Mouse (Mus musculus): ENCODE results near the gene Pls3. TPM values are rescaled to one million over a fixed set of nuclear protein-coding genes. Genes with fewer than 3 reads are reported as not detected.

The Pls3 gene
- total RNA-seq, 2 experiments from 2014 or later, result 111 to 130 TPM

- H3K4me3 ChIP-seq, result no peak overlapping the region
- TF ChIP-seq CTCF (IDR thresholded peaks at IDR 0.05), result no peak
- intact Hi-C loops (cut with DNase I), result no loop called here
- no peak overlapping the region for H3K27ac ChIP-seq
- no peak for DNase-seq (ENCODE audit: extremely low spot score in 1 of 2, low spot score in 2 of 2)
These were observed 34.7 kb downstream of the Pls3 start for GRCm38 (mm10) chrX:75840263-75840662.

GRCm38 (mm10) chrX:75834836-75835235 lies 40.1 kb downstream of the Pls3 start:
- intact Hi-C loops (cut with DNase I), result no loop called here
- no peak for TF ChIP-seq CTCF (IDR thresholded peaks at IDR 0.05)
- DNase-seq (ENCODE audit: extremely low spot score in 1 of 2, low spot score in 2 of 2), result no peak
- Histone ChIP-seq H3K27ac (no peak overlapping the region), H3K4me3 (no peak overlapping the region)

GRCm38 (mm10) chrX:75834286-75834685 lies 40.7 kb downstream of the Pls3 start:
- intact Hi-C loops (cut with DNase I), result no loop called here
- Histone ChIP-seq H3K27ac (no peak overlapping the region), H3K4me3 (no peak overlapping the region)
- DNase-seq (ENCODE audit: extremely low spot score in 1 of 2, low spot score in 2 of 2), result no peak
- TF ChIP-seq CTCF (IDR thresholded peaks at IDR 0.05), result no peak

GRCm38 (mm10) chrX:75833006-75833641 lies 41.9 kb downstream of the Pls3 start:
- no peak for TF ChIP-seq CTCF (IDR thresholded peaks at IDR 0.05)
- no peak overlapping the region for H3K4me3 ChIP-seq
- intact Hi-C loops (cut with DNase I), result no loop called here
- DNase-seq (ENCODE audit: extremely low spot score in 1 of 2, low spot score in 2 of 2), result no peak
- peak overlapping the region; percentile 47; the same call in 1 of the 2 replicates for H3K27ac ChIP-seq

GRCm38 (mm10) chrX:75829867-75830255 lies 45.1 kb downstream of the Pls3 start:
- no peak overlapping the region for H3K27ac ChIP-seq
- H3K4me3 ChIP-seq, result no peak overlapping the region
- no peak for TF ChIP-seq CTCF (IDR thresholded peaks at IDR 0.05)
- no peak for DNase-seq (ENCODE audit: extremely low spot score in 1 of 2, low spot score in 2 of 2)
- intact Hi-C loops (cut with DNase I), result no loop called here

- TF ChIP-seq CTCF (IDR thresholded peaks at IDR 0.05), result no peak
- DNase-seq (ENCODE audit: extremely low spot score in 1 of 2, low spot score in 2 of 2), result no peak
- Histone ChIP-seq H3K4me3 (no peak overlapping the region), H3K27ac (no peak overlapping the region)
- intact Hi-C loops (cut with DNase I), result no loop called here
These were observed 45.6 kb downstream of the Pls3 start for GRCm38 (mm10) chrX:75829240-75829866.

- no peak for DNase-seq (ENCODE audit: extremely low spot score in 1 of 2, low spot score in 2 of 2)
- Histone ChIP-seq H3K4me3 (no peak overlapping the region), H3K27ac (peak overlapping the region; percentile 47; the same call in 1 of the 2 replicates)
- intact Hi-C loops (cut with DNase I), result no loop called here
- TF ChIP-seq CTCF (IDR thresholded peaks at IDR 0.05), result no peak
These were observed 56.2 kb downstream of the Pls3 start for GRCm38 (mm10) chrX:75818647-75819271.

- Histone ChIP-seq H3K27ac (no peak overlapping the region), H3K4me3 (no peak overlapping the region)
- DNase-seq (ENCODE audit: extremely low spot score in 1 of 2, low spot score in 2 of 2), result no peak
- TF ChIP-seq CTCF (IDR thresholded peaks at IDR 0.05), result peak; percentile 23; the same call in 1 of the 2 replicates
- intact Hi-C loops (cut with DNase I), result loop anchor here (2.0 to 5.0 kb wide), 3 partner anchors 57 to 366 kb away; no protein-coding TSS in a partner anchor
These were observed 60.0 kb downstream of the Pls3 start for GRCm38 (mm10) chrX:75814958-75815357.

GRCm38 (mm10) chrX:75814123-75814522 lies 60.9 kb downstream of the Pls3 start:
- no peak overlapping the region; the same call in 1 of the 2 replicates for H3K27ac ChIP-seq
- no peak overlapping the region for H3K4me3 ChIP-seq
- intact Hi-C loops (cut with DNase I), result loop anchor here (2.0 to 5.0 kb wide), 3 partner anchors 58 to 367 kb away; no protein-coding TSS in a partner anchor
- no peak for TF ChIP-seq CTCF (IDR thresholded peaks at IDR 0.05)
- no peak for DNase-seq (ENCODE audit: extremely low spot score in 1 of 2, low spot score in 2 of 2)

- peak; percentile 12 to 20 for DNase-seq (ENCODE audit: extremely low spot score in 1 of 2, low spot score in 2 of 2)
- Histone ChIP-seq H3K4me3 (no peak overlapping the region), H3K27ac (no peak overlapping the region)
- peak; percentile 83 for TF ChIP-seq CTCF (IDR thresholded peaks at IDR 0.05)
- intact Hi-C loops (cut with DNase I), result loop anchor here (1.0 to 10.0 kb wide), 2 partner anchors 406 to 528 kb away; no protein-coding TSS in a partner anchor
These were observed 78.4 kb downstream of the Pls3 start for GRCm38 (mm10) chrX:75796583-75796982.

- Histone ChIP-seq H3K27ac (no peak overlapping the region), H3K4me3 (no peak overlapping the region)
- intact Hi-C loops (cut with DNase I), result no loop called here
- no peak for DNase-seq (ENCODE audit: extremely low spot score in 1 of 2, low spot score in 2 of 2)
- TF ChIP-seq CTCF (IDR thresholded peaks at IDR 0.05), result no peak
These were observed 95.2 kb downstream of the Pls3 start for GRCm38 (mm10) chrX:75779796-75780195.

GRCm38 (mm10) chrX:75777461-75777860 lies 97.5 kb downstream of the Pls3 start:
- peak; percentile 44 for TF ChIP-seq CTCF (IDR thresholded peaks at IDR 0.05)
- intact Hi-C loops (cut with DNase I), result no loop called here
- no peak for DNase-seq (ENCODE audit: extremely low spot score in 1 of 2, low spot score in 2 of 2)

More at GRCm38 (mm10) chrX:75777461-75777860, 97.5 kb downstream of the Pls3 start:
- H3K27ac ChIP-seq, result no peak overlapping the region
- H3K4me3 ChIP-seq, result no peak overlapping the region
